Mouse (Mus musculus) gastrocnemius, postnatal 10 days (tissue): ENCODE measurements around the gene 5330417C22Rik. TPM values are rescaled to one million over a fixed set of nuclear protein-coding genes. Genes with fewer than 3 reads are reported as not detected.

Source experiments
- DNase-seq: peaks from one replicate; pipeline ENCODE4 v3.0.0; 2021; ENCODE audit warnings: mixed read lengths
- total RNA-seq, 2 experiments: library from RNA; stranded (reverse); gene quantifications; 2 replicates each; pipeline ENCODE4 v1.2.3; 2021

5330417C22Rik gene
- total RNA-seq, 2 experiments from 2014 or later: 0.19 to 0.25 TPM

DNA sequence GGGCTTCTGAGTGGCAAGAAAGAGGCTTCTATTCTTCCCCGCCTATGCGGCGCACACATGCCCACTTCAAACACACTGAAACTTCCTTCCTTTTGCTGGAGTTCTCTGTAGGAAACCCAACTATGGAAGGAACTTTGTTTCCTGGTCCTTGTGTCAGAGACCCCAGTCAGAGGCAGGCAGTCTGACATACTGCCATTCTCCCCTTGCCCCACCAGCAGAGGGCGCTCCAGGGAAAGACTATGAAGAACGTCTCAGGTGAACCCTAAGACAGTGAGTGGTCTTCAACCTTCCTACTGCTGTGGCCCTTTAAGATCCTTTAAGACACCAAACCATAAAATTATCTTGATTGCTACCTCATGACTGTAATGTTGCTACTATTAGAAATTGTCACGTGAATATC is 69.9 kb downstream of the 5330417C22Rik start:
- DNase-seq: peak; percentile 54

DNA sequence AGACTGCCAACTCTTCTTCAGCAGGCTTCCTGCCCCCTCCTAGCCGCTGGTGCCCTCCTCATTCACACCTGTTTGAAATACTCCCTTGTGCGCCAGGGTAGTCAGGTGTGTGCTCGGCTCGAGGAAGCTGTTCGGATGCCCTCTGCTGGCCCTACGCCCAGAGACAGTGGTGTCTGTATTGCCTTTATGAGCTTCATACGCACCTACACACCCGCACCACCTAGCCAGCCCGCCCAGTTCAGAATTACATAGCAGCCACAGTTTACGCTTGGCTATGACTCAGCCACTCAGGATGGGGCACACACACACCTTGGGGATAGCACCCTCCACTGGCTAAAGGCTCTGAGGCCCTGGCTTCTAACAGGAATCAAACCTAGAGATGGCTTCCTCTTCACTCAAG is 77.5 kb downstream of the 5330417C22Rik start:
- no peak for DNase-seq

DNA sequence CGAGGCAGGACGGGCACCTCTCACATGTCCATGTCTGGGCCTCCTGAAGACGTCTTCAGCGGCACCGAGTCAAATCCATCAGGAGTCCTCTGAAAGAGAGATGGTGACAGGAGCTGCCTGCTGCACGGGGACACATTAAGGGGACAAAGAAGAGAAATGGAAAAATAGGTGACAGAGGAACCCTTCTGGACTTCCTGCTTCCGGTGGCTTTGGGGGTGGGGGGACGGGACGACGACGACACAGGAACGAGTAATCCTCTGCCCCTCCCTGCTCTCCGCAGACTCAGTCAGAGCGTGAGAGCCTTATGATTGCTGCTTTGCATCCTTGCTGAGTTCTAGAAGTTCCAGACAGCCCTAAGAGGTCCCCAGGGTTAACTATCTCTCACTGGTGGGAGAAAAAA is 78.0 kb downstream of the 5330417C22Rik start:
- DNase-seq: no peak

DNA sequence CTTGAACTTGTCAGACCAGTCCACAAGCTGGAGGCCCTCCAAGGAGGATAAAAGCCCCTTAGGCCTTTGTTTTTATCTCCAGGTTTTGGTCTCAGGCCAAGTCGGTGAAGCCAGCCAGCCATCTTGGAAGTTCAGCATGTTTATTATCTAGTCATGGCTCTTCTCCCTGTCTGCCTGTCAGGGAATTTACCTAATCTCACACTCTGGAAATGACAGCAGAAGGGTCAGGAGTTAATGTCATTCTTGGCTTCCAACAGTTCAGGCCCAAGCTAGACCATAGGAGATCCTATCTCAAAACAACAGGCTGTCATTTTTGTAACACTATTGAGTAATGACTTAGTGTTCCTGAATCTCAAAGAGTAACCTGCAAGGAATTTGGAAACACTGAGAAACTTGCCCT is 82.2 kb downstream of the 5330417C22Rik start:
- DNase-seq: no peak

DNA sequence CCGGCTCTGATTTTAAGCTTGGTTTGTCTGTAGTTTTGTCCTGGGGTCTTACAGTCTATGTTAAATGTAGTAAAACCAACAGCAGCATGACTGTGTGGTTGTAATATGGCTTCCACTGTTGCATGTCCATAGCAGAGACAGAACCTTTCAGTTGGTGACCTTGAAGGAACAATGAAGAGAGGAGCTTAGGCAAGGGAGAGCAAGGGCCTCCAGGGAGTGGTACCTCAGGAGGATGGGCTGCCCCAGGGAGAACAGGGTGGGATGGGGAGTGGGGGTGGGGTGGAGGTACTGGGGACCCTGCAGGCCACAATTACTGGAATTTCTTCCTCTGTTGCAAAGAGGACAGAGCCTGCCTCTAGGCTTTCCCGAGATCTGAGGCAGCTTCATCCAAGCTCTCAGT is 84.4 kb downstream of the 5330417C22Rik start:
- no peak for DNase-seq

DNA sequence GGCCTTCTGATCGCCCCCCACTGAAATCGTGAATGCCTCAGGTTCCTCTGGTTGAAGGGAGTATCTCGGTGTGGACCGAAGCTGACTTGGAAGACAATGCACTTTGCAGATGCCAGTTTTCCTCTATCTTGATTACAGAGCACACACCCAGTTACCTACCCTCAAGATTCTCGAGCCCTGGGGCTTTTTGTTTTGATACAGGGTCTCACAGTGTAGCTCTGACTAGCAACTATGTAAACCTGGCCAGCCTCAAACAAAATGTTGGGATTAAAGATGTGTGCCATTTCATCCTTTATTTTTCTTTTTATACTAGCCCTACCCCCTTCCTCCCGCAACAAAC is 91.0 kb downstream of the 5330417C22Rik start:
- no peak for DNase-seq

DNA sequence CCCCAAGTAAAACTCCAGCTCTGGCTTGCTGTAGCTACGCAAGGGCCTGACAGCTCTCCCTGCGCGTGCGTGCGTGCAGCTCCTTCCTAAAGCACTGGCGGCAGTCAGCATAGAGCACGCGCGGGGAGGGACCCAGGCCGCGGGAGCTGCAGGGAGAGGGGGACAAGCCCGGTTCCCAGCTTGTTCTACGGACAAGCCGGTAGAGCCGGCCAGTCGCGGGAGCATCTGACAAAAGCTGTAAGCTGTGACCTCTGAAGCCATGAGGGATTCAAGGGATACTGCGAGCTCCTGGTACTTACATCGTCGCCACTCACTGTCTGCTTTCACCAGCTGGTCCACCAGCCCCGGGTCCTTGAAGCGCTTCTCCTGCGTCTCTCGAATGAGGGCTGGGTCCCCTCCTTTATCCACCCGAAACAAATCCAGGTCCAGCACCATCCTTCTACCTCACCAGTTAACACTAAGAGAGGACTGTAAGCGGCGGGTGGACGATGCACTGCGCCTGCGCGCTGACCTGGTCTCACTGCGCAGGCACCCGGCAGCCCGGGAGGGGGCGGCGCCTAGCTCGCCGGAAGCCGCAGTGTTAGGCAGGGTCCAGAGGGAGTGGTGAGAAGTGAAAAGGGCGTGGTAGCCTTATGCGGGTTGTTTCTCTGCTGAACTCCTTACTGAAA is 91.5 kb downstream of the 5330417C22Rik start, which contains the start of gene Sars:
TSS of gene Sars (minus strand) at position 512 of the 668 bp plus-strand sequence.
- peak; percentile 93 for DNase-seq

DNA sequence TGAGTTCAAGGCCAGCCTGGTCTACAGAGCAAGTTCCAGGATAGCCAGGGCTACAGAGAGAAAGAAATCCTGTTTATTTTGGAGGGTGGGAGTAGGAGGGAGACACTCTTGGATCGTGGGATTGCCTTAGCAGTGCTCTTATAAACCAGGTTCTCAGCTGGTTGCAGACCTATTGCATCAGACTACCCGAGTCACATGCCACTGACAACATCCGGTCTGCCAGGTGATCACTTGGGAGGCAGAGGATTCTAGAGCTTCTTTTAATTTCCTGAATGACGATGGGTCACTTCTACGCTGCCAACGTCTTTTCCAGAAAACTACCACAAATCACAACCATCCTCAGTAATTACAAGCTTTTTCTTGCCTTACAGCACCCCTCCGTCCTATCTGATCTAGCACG is 92.3 kb downstream of the 5330417C22Rik start:
- DNase-seq: no peak

DNA sequence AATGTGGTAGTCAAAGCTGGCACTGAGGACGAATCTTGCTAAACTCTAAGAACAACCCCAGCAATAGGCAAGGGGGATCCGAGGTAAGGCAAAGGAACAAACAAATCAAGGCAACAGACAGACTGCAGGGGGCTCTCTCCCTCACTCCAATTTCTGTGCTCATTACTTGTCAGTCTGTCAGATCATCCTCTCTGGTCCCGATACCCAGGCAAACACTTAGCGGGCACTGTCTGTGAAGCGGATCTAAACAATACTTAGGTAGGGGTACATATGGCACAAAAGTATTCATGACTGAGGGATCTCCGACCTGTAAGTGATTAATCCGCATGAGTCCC is 100.0 kb downstream of the 5330417C22Rik start:
- no peak for DNase-seq

DNA sequence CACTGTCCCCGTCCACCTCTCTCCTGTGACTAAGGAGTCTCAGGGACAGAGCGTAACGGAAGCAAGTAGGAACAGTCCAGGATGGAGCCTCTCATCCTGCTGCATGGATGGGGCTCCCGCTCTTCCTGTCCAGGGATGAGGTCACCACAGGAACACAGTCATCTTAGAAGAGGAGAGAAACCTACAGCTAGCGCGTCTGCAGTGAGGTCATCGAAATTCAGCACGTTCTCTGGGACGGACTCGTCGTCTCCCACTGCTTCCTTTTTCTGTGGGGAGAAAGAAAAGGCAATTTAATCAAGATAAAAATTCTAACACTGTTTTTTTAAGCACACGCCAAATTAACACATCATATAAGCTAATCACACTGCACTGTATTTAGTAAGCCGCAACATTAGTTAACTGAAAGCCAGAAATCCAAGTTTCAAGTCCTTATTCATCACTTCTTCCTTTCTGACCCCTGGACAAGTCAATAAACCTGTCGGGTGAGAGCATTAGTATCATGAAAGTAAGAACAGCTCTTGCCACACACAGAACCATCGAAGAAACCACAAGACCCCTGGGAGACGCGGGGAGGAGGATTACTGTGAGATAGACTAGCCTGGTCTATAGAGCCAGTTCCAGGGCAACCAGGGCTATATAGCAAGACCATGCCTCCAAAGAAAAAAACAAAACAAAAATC is 100.5 kb downstream of the 5330417C22Rik start:
- no peak for DNase-seq

DNA sequence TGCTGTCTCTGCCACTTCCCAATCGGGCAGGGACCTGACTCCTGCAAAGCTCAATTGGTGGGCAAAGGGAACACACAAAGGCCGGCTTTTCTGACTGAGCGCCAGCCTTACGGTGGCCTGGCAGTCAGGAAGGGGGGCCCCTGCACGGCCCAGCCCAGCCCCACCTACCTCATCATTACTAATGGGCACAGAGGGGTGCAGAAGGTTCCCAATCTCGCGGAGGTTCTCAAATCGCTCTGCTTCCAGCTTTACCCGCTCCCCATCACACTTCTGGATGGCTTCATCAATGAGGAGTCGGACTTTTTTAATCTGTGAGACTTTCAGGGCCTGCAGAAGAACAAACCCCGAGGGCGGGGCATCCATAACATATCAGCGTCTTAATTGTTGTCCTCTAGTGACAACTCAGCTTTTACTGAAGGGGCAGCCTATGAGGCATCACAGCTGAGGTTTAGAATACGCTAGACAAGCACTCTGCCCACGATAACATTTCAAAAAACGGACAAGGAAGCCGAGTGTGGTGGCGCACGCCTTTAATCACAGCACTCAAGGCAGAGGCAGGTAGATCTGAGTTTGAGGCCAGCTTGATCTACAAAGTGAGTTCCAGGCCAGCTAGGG is 102.3 kb downstream of the 5330417C22Rik start:
- DNase-seq: no peak

DNA sequence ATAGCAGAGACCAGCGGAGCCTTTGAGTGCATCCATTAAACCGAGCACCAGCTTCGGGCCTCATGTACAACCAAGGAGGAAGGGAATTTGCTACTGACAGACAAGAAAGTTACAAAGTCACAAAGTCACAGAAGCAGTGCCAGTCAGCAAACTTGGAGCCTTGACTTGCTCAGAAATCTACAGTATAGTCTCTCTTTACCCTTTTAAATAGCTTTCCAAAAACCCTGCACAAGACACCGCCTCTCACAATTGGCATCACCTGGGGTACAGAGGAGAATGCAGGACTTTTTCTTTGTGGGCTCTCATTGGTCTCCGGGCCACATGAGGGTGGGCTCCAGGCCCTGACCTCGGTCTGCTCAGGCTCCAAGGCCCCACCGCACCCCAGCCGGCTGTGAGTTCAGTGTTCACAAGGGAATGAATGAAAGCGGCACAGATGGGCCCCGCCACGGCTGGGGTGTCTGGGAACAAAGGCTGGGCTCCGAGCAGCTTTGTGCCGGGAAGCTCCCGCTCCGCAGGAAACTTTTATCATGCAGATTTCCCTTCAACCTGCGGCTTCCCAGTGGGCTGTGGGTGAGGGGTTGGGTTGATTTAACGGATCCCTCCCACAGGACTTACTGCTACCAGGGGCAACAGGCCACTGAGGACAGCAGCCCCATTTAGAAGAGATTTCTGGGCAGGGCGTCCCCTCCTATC is 103.0 kb downstream of the 5330417C22Rik start:
- DNase-seq: no peak

DNA sequence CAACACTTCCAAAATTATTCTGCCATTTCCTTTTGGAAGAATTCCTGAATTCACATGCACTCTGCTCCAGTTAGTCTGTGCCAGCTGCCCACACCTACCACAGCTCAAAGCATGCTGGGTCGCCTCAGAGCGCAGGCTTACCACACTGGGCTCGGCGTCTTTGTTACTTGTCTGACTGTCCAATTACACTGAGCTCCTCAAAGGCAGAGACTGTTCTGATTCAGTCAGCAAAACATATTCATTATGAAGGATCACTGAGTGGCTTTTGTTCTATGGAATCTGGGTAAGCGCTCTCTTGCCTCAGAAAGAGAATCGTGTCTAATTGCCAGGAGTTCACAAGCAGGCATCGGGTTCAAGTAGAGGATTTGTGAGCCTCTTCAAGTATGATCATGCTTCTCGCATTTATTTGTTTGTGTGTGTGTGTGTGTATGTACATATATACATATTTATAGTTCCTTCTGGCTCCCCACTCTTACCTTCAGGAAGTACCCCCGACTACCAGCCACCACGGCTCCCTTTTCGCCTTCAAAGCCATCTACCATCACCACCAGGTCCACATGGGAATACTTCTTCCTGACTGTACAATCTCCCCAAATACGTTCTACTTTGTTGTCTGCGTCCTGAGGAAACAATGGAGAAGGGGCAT is 103.7 kb downstream of the 5330417C22Rik start:
- no peak for DNase-seq

DNA sequence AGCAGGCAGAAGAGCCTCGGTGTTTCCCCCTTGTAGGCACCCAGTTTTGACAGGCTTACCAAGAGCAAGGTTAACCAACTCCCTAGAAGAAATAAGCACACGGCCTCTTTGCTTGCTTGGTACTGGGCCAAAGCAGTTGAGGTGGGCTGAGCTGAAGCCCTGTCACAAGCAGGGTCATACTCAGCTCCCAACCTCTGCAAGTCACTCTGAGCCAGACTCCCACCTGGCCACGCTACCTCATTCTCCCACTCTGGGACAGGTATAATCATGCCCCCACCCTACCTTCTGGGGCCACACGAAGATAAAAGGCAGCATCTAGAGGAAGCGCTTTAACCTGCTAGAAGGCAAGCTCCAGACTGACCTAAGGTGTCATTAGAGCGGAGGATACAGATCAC is 110.7 kb downstream of the 5330417C22Rik start:
- no peak for DNase-seq

DNA sequence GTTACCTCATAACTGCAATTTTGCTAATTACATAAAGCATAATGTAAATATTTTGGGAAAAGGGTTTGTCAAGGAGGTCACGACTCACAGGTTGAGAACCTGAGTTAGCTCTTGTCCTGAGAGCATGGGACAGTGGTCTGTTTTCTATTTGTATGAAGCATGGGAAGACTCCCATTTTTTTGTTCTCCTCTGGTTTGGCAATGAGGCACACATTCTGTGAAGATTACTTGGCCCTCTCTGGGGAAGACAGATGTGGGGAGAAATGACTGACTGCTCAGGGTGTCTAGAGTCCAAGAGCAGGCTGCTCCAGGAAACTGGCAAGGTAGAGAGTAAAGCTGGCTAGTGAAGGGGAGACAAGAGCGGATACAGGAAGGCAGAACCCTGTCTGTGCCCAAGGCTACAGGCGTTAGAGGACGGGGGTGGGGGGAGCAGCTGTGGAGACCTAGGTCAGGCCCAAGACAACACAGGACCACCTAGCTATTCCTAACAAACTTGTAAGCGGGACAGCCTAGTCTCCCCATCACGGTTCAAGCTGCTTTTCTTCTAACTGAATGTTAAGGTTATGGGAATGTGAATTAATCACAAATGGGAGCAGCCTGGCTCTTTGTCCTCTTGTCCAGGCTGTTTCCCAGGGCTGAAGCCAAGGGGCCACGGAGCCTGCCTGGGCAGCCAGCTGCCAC is 111.3 kb downstream of the 5330417C22Rik start:
- no peak for DNase-seq

DNA sequence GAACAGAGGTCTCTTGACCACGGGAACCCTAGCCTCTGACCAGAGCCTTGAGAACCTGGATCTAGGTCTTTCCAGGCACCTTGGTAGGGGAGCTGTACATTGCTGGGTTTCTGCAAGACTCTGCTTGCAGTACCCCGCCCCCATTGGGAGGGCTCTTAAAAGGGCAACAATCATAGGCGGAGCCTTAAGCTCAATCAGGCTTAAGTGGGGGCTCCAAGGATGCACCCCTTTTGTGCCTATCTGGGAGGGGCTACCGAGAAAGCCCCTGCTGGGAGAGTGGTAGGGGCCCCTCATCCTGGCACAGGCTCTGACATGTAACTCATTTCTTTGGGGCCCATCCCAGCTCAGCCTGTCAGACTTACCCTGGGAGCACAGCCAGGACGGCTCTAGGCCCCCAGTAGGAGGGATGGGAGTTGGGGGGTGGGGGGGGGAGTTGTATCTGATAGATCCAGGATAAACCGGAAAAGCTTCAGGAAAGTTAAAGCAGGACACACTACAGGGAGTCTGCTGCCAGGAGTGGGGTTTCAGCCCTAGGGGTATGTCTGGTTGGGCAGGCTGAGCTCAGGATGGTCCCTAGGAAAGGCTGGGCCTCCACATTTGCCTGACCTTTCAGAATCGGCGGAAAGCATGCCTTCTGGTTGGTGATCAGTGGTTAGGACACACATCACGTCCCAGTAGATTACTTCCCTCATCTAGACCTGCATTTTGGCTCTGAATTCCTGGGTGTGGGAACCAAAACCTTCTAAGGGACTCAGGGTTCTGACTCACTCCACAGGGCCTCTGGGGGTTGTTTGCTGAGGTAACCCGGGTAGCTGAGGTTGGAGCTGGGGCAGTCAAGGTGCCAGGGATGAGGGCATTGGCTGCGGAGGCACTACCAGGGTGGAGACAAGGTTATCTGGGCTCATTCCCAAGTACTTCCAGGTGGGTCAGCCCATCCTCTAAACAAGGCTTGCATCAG is 112.2 kb downstream of the 5330417C22Rik start:
- no peak for DNase-seq

DNA sequence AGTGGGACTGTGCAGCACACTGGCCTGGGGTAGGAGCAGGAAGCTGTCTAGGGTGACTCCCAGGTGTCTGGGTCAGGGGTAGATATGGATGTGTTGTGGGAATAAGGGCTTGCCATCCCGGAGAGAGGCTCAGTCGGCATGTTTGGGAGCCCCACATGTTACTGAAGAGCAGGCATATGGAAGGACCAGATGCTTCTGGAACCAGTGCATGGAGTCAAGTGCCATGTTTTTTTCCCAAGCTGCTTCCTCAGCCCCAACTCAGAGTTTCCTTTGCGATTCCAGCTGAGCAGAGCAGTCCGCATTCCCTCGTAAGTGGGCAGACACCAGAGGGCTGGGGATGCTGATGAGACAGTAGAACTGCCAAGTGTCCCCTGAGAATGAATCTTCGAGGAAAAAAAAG is 113.3 kb downstream of the 5330417C22Rik start:
- no peak for DNase-seq

DNA sequence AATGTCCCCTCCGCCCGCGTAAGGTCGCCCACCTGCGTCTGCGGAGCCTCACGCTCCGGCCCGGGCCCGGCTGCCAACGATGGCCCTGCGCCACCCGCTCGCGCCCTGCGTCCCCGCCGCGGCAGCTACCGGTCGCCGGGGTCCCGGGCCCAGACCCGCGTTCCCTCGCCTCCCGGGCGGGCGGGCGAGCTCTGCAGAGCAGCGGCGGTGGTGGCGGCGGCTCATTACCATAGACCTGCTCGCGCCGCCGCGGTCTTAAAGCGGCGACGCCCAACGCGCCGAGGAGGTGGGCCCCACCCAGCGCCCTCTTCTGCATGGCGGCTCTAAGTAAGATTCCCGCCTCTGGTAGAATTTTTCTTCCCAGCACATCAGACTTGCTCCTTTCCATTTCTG is 120.5 kb downstream of the 5330417C22Rik start:
- peak; percentile 71 for DNase-seq

DNA sequence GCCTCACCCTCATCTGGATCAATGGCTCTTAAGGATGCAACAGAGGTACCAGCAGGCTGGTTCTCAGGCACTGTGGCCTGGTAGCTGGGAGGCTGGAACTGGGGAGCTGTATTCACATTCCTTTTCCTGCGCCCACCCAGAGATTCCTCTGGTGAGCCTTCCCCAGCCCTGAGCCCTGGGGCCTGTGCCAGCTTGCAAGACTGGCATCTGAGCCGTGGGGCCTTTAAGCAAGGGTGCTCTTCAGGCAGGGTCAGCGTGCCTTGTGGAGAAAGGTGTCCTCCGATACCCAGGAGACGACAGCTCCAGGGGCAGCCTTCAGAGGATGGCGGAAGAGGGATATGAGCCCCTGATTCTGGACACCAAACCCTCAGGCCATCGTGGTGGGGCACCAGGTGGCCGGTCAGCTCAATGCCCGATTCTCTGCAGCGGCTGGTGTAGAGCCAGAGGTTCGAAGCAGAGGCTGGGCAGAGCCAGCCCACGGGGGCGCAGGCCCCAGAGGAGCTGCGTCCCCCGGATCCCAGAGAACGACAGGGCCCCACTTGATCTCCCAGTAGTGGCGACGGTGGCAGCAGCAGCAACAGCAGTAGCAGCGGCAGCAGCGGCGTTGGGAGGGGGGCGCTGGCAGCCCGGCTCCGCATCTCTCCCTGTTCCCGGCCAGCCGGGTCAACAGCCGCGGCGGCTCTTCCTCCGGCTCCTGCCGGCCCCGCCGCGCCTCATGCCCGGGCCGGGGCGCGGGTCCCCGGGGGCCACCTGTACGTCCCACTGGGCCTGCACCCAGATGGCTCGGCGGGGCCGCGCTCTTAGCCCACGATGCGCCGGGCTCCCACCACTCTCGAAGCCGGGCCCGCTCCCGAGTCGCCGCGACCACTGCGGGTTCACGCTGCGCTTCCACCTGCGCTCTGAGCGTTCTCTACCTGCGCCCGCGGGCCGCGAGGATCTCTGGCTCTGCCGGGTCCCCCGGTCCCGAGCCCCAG is 121.2 kb downstream of the 5330417C22Rik start, which contains the start of gene Celsr2:
TSS of gene Celsr2 (minus strand) at position 696 of the 974 bp plus-strand sequence.
- no peak for DNase-seq
